Mouse (Mus musculus): ENCODE results near the gene Riox2.

The Riox2 gene

DNA sequence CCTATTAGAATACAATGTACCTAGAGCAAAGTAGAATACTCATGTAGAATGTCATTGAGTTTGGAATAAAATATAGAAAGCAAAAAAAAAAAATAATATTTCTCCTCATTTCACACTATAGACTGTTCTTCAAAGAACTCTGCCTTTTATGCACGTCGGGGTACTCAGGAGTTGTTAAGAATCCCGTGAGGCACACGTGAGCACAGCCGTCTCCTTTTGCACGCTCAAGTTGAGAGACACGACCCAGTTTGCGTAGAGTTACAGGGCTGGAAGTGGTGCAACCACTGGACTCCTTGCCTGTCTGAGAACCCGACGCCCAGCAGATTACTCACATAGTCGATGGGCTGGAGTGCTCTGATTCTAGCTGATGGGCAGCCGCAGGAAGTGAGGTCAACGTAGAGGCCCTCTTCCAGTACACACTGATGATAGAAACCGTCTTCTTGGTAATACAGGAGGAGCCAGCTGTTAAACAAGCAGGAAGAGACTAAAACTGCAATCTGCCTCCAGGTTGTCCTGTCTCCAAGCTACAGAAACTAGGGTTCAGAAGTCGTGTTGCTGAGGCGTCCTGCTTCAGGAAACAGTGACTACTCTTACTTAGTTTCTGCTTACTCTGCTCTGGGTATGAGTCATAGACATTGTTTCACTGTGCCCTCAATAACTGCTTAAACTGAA lies 50.3 kb downstream of the Riox2 start:
- no peak for DNase-seq

DNA sequence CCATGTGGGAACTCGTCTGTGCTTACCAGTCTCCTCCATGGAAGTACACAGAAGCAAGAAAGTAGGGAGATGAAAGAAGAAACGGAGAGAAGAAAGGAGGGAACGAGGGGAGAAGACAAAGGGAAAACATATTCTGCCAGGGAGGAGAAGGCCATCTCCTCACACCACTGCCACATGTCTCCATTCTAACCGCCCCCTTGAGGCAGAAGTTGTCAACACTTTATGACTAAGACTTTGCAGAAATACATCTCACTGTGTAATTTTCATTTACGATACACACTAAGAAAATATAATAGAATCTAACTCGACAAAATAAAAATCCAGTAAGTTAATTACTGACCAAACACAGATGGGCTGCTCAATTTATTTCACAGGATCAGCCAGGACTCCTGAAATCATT lies 55.4 kb downstream of the Riox2 start:
- DNase-seq: no peak

DNA sequence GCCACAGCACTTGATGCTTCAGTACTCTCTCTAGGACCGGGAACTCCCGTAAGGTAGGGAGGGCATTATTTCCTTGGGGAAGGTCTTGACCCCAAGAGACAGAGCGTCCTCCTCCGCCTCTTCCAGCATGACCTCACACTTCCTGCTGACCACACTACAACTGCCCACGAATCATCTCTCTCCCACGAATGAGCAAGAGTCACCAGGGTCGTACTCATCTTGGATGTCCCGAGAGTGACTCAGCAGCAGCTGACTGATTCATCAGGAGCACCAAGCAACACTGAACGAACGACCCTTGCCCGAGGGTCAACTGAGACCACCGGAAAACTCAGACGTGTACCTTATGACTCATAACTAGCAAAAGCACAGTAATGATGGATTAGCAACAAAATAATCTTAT lies 58.0 kb downstream of the Riox2 start:
- DNase-seq: no peak

DNA sequence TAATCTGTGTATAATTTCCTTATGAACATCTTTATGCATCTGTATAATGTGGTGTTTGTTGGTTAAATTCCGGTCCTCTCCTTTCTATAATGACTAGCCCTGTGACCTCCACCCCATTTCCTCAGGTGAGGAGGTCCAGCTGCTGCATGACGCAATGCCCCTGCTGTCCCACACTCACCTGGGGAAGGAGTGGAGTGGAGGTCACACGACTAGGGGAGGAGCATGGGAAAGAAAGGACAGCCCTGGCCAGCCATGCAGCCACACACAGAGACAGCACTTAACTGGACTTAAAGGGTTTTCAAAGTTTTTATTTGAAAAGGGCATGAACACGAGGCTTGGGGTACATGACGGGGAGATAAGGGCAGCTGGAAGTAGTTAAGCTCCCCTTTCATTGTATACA lies 59.7 kb downstream of the Riox2 start:
- DNase-seq: no peak

DNA sequence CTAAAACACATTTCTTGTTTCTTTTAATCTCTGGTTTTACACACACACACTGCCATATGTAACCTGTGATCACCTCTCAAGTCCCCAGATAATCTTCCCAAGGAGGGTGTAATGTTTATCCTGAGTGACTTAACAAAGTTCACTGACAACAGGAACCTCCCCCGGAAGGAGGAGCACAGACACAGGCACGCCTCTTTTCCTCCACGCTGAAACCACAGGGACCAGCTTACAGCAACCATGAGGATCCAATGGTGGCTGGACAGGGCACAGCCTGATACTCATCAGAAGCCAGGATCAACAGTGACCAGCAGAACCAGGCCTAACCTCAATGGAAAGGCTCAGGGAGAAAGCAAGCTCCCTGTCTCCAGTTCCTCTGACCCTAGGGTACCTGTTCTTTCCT lies 61.0 kb downstream of the Riox2 start:
- DNase-seq: peak; percentile 12

DNA sequence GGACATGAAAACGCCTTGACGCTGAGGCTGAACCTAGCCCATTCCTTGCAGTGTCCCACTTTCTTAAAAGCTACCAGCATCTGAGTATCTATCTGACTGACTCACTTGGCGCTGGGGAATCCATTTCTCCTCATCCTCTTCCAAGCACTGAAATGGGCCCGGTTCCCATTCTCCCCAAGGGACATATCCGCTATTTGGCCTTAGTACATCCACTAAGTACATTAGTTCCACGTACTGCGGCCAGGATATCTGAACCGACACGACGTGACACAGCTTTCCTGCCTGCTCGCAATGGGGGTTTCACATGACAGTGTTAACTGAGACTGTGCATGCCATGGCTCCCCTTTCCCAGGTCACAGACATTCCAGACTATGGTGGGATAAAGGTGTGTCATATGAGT lies 62.8 kb downstream of the Riox2 start:
- DNase-seq: no peak

DNA sequence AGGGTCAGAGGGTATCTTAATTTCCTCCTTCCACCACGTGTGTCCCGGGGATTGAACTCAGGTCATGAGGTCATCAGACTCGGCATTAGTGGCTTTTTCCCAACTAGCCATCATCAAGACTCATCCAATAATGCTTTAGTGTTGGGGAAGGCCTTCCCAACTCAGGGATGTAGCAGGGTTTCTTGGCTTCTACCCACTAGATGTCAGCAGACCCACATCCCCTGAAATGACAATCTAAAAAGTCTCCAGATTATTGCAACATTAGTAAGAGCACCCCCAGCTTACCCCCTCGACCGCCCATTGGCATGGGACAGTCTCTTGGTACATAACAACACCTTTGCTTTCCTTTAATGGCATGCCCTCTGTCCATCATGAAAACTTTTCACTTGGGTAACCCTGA lies 64.1 kb downstream of the Riox2 start:
- no peak for DNase-seq

DNA sequence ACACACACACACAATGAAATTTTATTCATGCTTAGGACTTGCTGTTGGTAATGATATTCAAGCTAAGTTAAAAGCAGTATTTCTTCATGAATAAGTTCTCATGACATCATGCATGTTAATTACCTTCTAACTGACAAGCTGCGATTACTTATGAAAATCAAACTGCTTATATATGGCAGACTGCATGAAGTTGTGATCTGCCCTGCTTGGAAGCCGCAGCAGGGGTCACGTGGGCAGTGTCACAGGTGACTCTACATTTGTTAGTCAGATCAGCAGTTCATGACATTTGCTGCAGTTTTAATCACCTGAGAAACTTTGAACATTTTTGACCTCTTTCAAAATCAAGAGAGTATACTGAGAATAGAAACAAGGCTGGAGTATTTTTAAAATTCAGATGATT lies 69.4 kb downstream of the Riox2 start:
- DNase-seq: no peak

DNA sequence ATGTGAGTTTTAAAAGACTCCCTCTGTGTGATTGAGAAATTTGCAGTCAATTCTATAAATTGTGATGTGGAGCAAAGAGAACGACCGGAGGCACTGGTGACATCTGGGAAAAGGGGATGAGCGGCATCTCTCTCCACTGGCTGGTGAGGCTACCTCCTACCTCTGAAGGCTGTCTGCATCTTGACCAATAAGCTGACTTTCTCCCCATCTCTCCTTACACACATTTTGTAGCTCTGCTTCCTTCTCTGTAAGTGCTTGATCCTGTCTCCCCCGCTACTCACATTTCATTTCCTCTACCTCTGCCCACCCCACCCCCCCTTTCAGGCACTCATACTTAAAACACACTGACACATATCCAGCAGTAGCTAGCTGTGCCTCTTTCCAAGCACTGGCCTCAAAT lies 69.8 kb downstream of the Riox2 start:
- no peak for DNase-seq
